Mouse (Mus musculus): ENCODE measurements around the gene Zfp511.

The Zfp511 gene

GRCm38 (mm10) chr7:140035456-140035855 is 735 bp upstream of the Zfp511 start:
- H3K36me3 ChIP-seq (ENCODE audit: insufficient read depth, low read length), result peaks cover 73% of the 10 kb centered on the region
- H3K27me3 ChIP-seq (ENCODE audit: insufficient read depth, low read length), result no peaks in the 10 kb centered on the region
- peaks cover 32% of the 10 kb centered on the region for H3K9me3 ChIP-seq (ENCODE audit: low read length)
- peak overlapping the region; percentile 95 for H3K4me3 ChIP-seq (replicated peaks; ENCODE audit: low read length)
- peaks cover 24% of the 10 kb centered on the region for H3K4me1 ChIP-seq (replicated peaks; ENCODE audit: low read depth, low read length)
- TF ChIP-seq NANOG (IDR thresholded peaks at IDR 0.05; ENCODE audit: borderline replicate concordance, low read length) (no peak), POU5F1 (IDR thresholded peaks at IDR 0.05; ENCODE audit: borderline replicate concordance, low read length) (no peak)

GRCm38 (mm10) chr7:140037171-140037555 is 972 bp downstream of the Zfp511 start:
- peaks cover 66% of the 10 kb centered on the region for H3K36me3 ChIP-seq (ENCODE audit: insufficient read depth, low read length)
- no peak for TF ChIP-seq CTCF (conservative IDR thresholded peaks at IDR 0.05; ENCODE audit: low read length)
- TF ChIP-seq NANOG (IDR thresholded peaks at IDR 0.05; ENCODE audit: borderline replicate concordance, low read length), result no peak
- TF ChIP-seq POU5F1 (IDR thresholded peaks at IDR 0.05; ENCODE audit: borderline replicate concordance, low read length), result no peak
- H3K4me3 ChIP-seq (replicated peaks; ENCODE audit: low read length), result peak overlapping the region; percentile 95
- H3K4me1 ChIP-seq (replicated peaks; ENCODE audit: low read depth, low read length), result peaks cover 24% of the 10 kb centered on the region
- H3K9me3 ChIP-seq (ENCODE audit: low read length), result peaks cover 17% of the 10 kb centered on the region; the same call in 1 of the 2 replicates
- no peaks in the 10 kb centered on the region for H3K27me3 ChIP-seq (ENCODE audit: insufficient read depth, low read length)

- Histone ChIP-seq H3K4me3 (replicated peaks; ENCODE audit: low read length) (no peak overlapping the region), H3K27me3 (ENCODE audit: insufficient read depth, low read length) (peaks cover 45% of the 10 kb centered on the region), H3K36me3 (ENCODE audit: insufficient read depth, low read length) (peaks cover 37% of the 10 kb centered on the region), H3K9me3 (ENCODE audit: low read length) (no peaks in the 10 kb centered on the region), H3K4me1 (replicated peaks; ENCODE audit: low read depth, low read length) (peaks cover 10% of the 10 kb centered on the region)
- no peak for TF ChIP-seq NANOG (IDR thresholded peaks at IDR 0.05; ENCODE audit: borderline replicate concordance, low read length)
- TF ChIP-seq CTCF (conservative IDR thresholded peaks at IDR 0.05; ENCODE audit: low read length), result no peak
- no peak for TF ChIP-seq POU5F1 (IDR thresholded peaks at IDR 0.05; ENCODE audit: borderline replicate concordance, low read length)
Observed at GRCm38 (mm10) chr7:140042728-140043127, 6.5 kb downstream of the Zfp511 start.

GRCm38 (mm10) chr7:140045546-140045945 is 9.4 kb downstream of the Zfp511 start:
- Histone ChIP-seq H3K4me1 (replicated peaks; ENCODE audit: low read depth, low read length) (peaks cover 29% of the 10 kb centered on the region), H3K27me3 (ENCODE audit: insufficient read depth, low read length) (peaks cover 73% of the 10 kb centered on the region), H3K9me3 (ENCODE audit: low read length) (no peaks in the 10 kb centered on the region), H3K36me3 (ENCODE audit: insufficient read depth, low read length) (peaks cover 9% of the 10 kb centered on the region), H3K4me3 (replicated peaks; ENCODE audit: low read length) (no peak overlapping the region)
- TF ChIP-seq CTCF (conservative IDR thresholded peaks at IDR 0.05; ENCODE audit: low read length), result no peak
- TF ChIP-seq NANOG (IDR thresholded peaks at IDR 0.05; ENCODE audit: borderline replicate concordance, low read length), result no peak
- TF ChIP-seq POU5F1 (IDR thresholded peaks at IDR 0.05; ENCODE audit: borderline replicate concordance, low read length), result no peak

GRCm38 (mm10) chr7:140047811-140048311 is 11.7 kb downstream of the Zfp511 start:
- H3K9me3 ChIP-seq (ENCODE audit: low read length), result no peaks in the 10 kb centered on the region
- TF ChIP-seq POU5F1 (IDR thresholded peaks at IDR 0.05; ENCODE audit: borderline replicate concordance, low read length) (no peak), NANOG (IDR thresholded peaks at IDR 0.05; ENCODE audit: borderline replicate concordance, low read length) (no peak), CTCF (conservative IDR thresholded peaks at IDR 0.05; ENCODE audit: low read length) (no peak)
- peaks cover 96% of the 10 kb centered on the region for H3K27me3 ChIP-seq (ENCODE audit: insufficient read depth, low read length)
- H3K4me1 ChIP-seq (replicated peaks; ENCODE audit: low read depth, low read length), result peaks cover 23% of the 10 kb centered on the region
- H3K4me3 ChIP-seq (replicated peaks; ENCODE audit: low read length), result peak overlapping the region; percentile 80
- no peaks in the 10 kb centered on the region for H3K36me3 ChIP-seq (ENCODE audit: insufficient read depth, low read length)

- H3K9me3 ChIP-seq (ENCODE audit: low read length), result no peaks in the 10 kb centered on the region
- no peak for TF ChIP-seq CTCF (conservative IDR thresholded peaks at IDR 0.05; ENCODE audit: low read length)
- TF ChIP-seq POU5F1 (IDR thresholded peaks at IDR 0.05; ENCODE audit: borderline replicate concordance, low read length), result no peak
- TF ChIP-seq NANOG (IDR thresholded peaks at IDR 0.05; ENCODE audit: borderline replicate concordance, low read length), result no peak
- H3K4me1 ChIP-seq (replicated peaks; ENCODE audit: low read depth, low read length), result peaks cover 23% of the 10 kb centered on the region
- H3K27me3 ChIP-seq (ENCODE audit: insufficient read depth, low read length), result peaks cover 98% of the 10 kb centered on the region
- H3K36me3 ChIP-seq (ENCODE audit: insufficient read depth, low read length), result no peaks in the 10 kb centered on the region
- H3K4me3 ChIP-seq (replicated peaks; ENCODE audit: low read length), result peak within 1 kb of the TSS; percentile 80
Observed at GRCm38 (mm10) chr7:140048361-140049114, 12.3 kb downstream of the Zfp511 start, which contains the start of gene Msx3. Gene Msx3, minus strand, starts transcription at chr7:140049089.

- peaks cover 23% of the 10 kb centered on the region for H3K4me1 ChIP-seq (replicated peaks; ENCODE audit: low read depth, low read length)
- peak overlapping the region; percentile 80 for H3K4me3 ChIP-seq (replicated peaks; ENCODE audit: low read length)
- no peak for TF ChIP-seq POU5F1 (IDR thresholded peaks at IDR 0.05; ENCODE audit: borderline replicate concordance, low read length)
- no peak for TF ChIP-seq NANOG (IDR thresholded peaks at IDR 0.05; ENCODE audit: borderline replicate concordance, low read length)
- no peak for TF ChIP-seq CTCF (conservative IDR thresholded peaks at IDR 0.05; ENCODE audit: low read length)
- no peaks in the 10 kb centered on the region for H3K36me3 ChIP-seq (ENCODE audit: insufficient read depth, low read length)
- peaks cover 98% of the 10 kb centered on the region for H3K27me3 ChIP-seq (ENCODE audit: insufficient read depth, low read length)
- H3K9me3 ChIP-seq (ENCODE audit: low read length), result no peaks in the 10 kb centered on the region
Observed at GRCm38 (mm10) chr7:140049115-140049689, 13.0 kb downstream of the Zfp511 start.

- Histone ChIP-seq H3K9me3 (ENCODE audit: low read length) (0 out of 2 replicates have a peak, but pooled peaks cover 5% of the 10 kb centered on the region), H3K27me3 (ENCODE audit: insufficient read depth, low read length) (peaks cover 96% of the 10 kb centered on the region), H3K36me3 (ENCODE audit: insufficient read depth, low read length) (no peaks in the 10 kb centered on the region), H3K4me1 (replicated peaks; ENCODE audit: low read depth, low read length) (peaks cover 38% of the 10 kb centered on the region), H3K4me3 (replicated peaks; ENCODE audit: low read length) (no peak overlapping the region)
- TF ChIP-seq POU5F1 (IDR thresholded peaks at IDR 0.05; ENCODE audit: borderline replicate concordance, low read length), result no peak
- TF ChIP-seq CTCF (conservative IDR thresholded peaks at IDR 0.05; ENCODE audit: low read length), result no peak
- TF ChIP-seq NANOG (IDR thresholded peaks at IDR 0.05; ENCODE audit: borderline replicate concordance, low read length), result no peak
Observed at GRCm38 (mm10) chr7:140054124-140054523, 17.9 kb downstream of the Zfp511 start.
